Comparison of ENCODE assay signal across 11 mouse cellular contexts in genomic region chr7:70065471-70066130, GRCm38 (mm10).
DNase-seq lines count a peak whose midpoint lies in the region; ATAC-seq and TF ChIP-seq lines count a peak whose summit lies in the region.
"Had no signal": no experiment of that assay in that cellular context is flagged by ENCODE, and none has a peak within 500 bp of the region (broad histone marks: within the 10 kb centered on the region; RNA-seq: fewer than 3 reads in every experiment).

No protein-coding gene starts in this region.

- 62% methylated on average over 11 of the region's 11 CpGs for WGBS in liver, adult 2 months
- WGBS in liver, postnatal 0 days (ENCODE audit: insufficient replicate concordance) = 75% methylated on average over 11 of the region's 11 CpGs
- 58% methylated on average over 11 of the region's 11 CpGs for WGBS in hindbrain, embryonic 14.5 days
- 47% methylated on average over 11 of the region's 11 CpGs for WGBS in large intestine, adult 2 months

- no peak for TF ChIP-seq EP300 in liver, postnatal 0 days (IDR thresholded peaks at IDR 0.05; ENCODE audit: low read depth)

- H3K79me2 ChIP-seq in liver, adult 2 months (ENCODE audit: control insufficient read depth, insufficient read depth, low read length) = no peaks in the 10 kb centered on the region

- H3K27ac ChIP-seq in liver, adult 2 months (replicated peaks; ENCODE audit: insufficient read depth, low read depth, low read length) = no peak overlapping the region
- no peak overlapping the region for H3K27ac ChIP-seq in liver, postnatal 0 days (ENCODE audit: low read depth)
- no peak overlapping the region for H3K27ac ChIP-seq in hindbrain, embryonic 14.5 days
- H3K27ac ChIP-seq: limb, embryonic 15.5 days; midbrain, embryonic 12.5 days had no signal

- H3K27me3 ChIP-seq in liver, adult 2 months (ENCODE audit: control insufficient read depth, insufficient read depth, low read length) = no peaks in the 10 kb centered on the region
- H3K27me3 ChIP-seq in liver, postnatal 0 days (ENCODE audit: insufficient read depth, low read length) = no peaks in the 10 kb centered on the region
- no peaks in the 10 kb centered on the region for H3K27me3 ChIP-seq in hindbrain, embryonic 14.5 days (ENCODE audit: control insufficient read depth, insufficient read depth, low read length)
- H3K27me3 ChIP-seq: limb, embryonic 15.5 days had no signal

- H3K4me2 ChIP-seq in liver, postnatal 0 days (ENCODE audit: low read depth, low read length) = no peak overlapping the region
- H3K4me2 ChIP-seq in hindbrain, embryonic 14.5 days (replicated peaks) = no peak overlapping the region
- H3K4me2 ChIP-seq: limb, embryonic 15.5 days; midbrain, embryonic 12.5 days had no signal

- H3K9ac ChIP-seq in liver, adult 2 months (ENCODE audit: low read depth, low read length) = no peak overlapping the region
- no peak overlapping the region for H3K9ac ChIP-seq in liver, postnatal 0 days (replicated peaks)
- H3K9ac ChIP-seq in hindbrain, embryonic 14.5 days = no peak overlapping the region
- H3K9ac ChIP-seq: limb, embryonic 15.5 days; midbrain, embryonic 12.5 days had no signal

- no peak for TF ChIP-seq CTCF in liver, adult 2 months (IDR thresholded peaks at IDR 0.05; ENCODE audit: low read depth, low read length)
- no peak for TF ChIP-seq CTCF in liver, postnatal 0 days (IDR thresholded peaks at IDR 0.05; ENCODE audit: low read depth)

- H3K4me3 ChIP-seq in liver, adult 2 months (ENCODE audit: insufficient read depth, low read depth, low read length) = no peak overlapping the region
- H3K4me3 ChIP-seq in liver, postnatal 0 days (ENCODE audit: low read depth, low read length) = no peak overlapping the region
- no peak overlapping the region for H3K4me3 ChIP-seq in hindbrain, embryonic 14.5 days (replicated peaks; ENCODE audit: low read length)
- H3K4me3 ChIP-seq: limb, embryonic 15.5 days; midbrain, embryonic 12.5 days had no signal

- no peaks in the 10 kb centered on the region for H3K9me3 ChIP-seq in liver, postnatal 0 days (ENCODE audit: low read length)
- H3K9me3 ChIP-seq in hindbrain, embryonic 14.5 days (ENCODE audit: control insufficient read depth, low read length) = no peaks in the 10 kb centered on the region
- H3K9me3 ChIP-seq: limb, embryonic 15.5 days; midbrain, embryonic 12.5 days had no signal

- no peak for ATAC-seq in cerebellum, adult (ENCODE audit: insufficient number of reproducible peaks, low FRiP score, low TSS enrichment)
- no peak for ATAC-seq in liver, postnatal 0 days
- peak; percentile 55; the same call in 1 of the 2 replicates for ATAC-seq in hindbrain, embryonic 14.5 days (ENCODE audit: low FRiP score)

- H3K4me1 ChIP-seq in liver, adult 2 months (ENCODE audit: control insufficient read depth, insufficient read depth, low read length) = no peaks in the 10 kb centered on the region
- no peaks in the 10 kb centered on the region for H3K4me1 ChIP-seq in liver, postnatal 0 days (ENCODE audit: insufficient read depth)
- peaks cover 15% of the 10 kb centered on the region for H3K4me1 ChIP-seq in hindbrain, embryonic 14.5 days (replicated peaks; ENCODE audit: control insufficient read depth, insufficient read depth, low read length)

- TF ChIP-seq POLR2A in liver, adult 2 months (IDR thresholded peaks at IDR 0.05; ENCODE audit: extremely low read depth, insufficient read depth, low read length) = no peak

- H3K36me3 ChIP-seq in liver, adult 2 months (ENCODE audit: control insufficient read depth, insufficient read depth, low read length) = no peaks in the 10 kb centered on the region
- H3K36me3 ChIP-seq in liver, postnatal 0 days (replicated peaks; ENCODE audit: insufficient read depth, low read length) = no peaks in the 10 kb centered on the region
- no peaks in the 10 kb centered on the region for H3K36me3 ChIP-seq in hindbrain, embryonic 14.5 days (replicated peaks; ENCODE audit: control insufficient read depth, insufficient read depth)
- H3K36me3 ChIP-seq: limb, embryonic 15.5 days; midbrain, embryonic 12.5 days had no signal

- peak; percentile 83 to 86 for DNase-seq in cerebellum, postnatal 14 days
- DNase-seq in liver, adult 2 months (ENCODE audit: extremely low read depth, low read depth, low spot score) = peak; percentile 54
- no peak for DNase-seq in liver, postnatal 0 days
- peak; percentile 49 for DNase-seq in hindbrain, embryonic 14.5 days (ENCODE audit: low spot score)
- DNase-seq in large intestine, adult 2 months (ENCODE audit: low read depth, low spot score) = peak; percentile 0
- DNase-seq in thymus, postnatal 36 days = no peak
- no peak for DNase-seq in left cerebral cortex, adult 11 months (ENCODE audit: low spot score)
- DNase-seq: cerebellum, adult 2 months had no signal

Comparison
In these comparisons a context has a peak if more than half of its experiments do, and no peak if none do; other contexts are left out.
1. DNase-seq: peak in cerebellum, postnatal 14 days (2 of 2), liver, adult 2 months (single experiment), hindbrain, embryonic 14.5 days (single experiment) and large intestine, adult 2 months (single experiment); none in liver, postnatal 0 days (single experiment), thymus, postnatal 36 days (0 of 2) and left cerebral cortex, adult 11 months (single experiment).